Mouse (Mus musculus) mature B cell (primary cell): ENCODE measurements around the gene Sytl3.
"Not testable (repeated sequence)": the region's sequence is repeated elsewhere in the genome, so short reads cannot be mapped to it uniquely, and the experiment has no call there.

Experiments used
- in situ Hi-C: fragments of 300-500 bp; cut with MboI; formaldehyde crosslinking; loops from 2 replicates; pipeline ENCODE4 v1.14.3; 2019

Gene Sytl3

GRCm38 (mm10) chr17:6646841-6647240 is 12.1 kb upstream of the Sytl3 start:
- in situ Hi-C loops: not testable (repeated sequence)

- in situ Hi-C loops: not testable (repeated sequence)
These were observed 11.4 kb upstream of the Sytl3 start for GRCm38 (mm10) chr17:6647452-6647851.

GRCm38 (mm10) chr17:6650904-6651565 is 7.9 kb upstream of the Sytl3 start:
- in situ Hi-C loops: not testable (repeated sequence)

GRCm38 (mm10) chr17:6653341-6653946 is 5.4 kb upstream of the Sytl3 start:
- in situ Hi-C loops: not testable (repeated sequence)

- in situ Hi-C loops: not testable (repeated sequence)
These were observed 3.8 kb upstream of the Sytl3 start for GRCm38 (mm10) chr17:6655087-6655511.

GRCm38 (mm10) chr17:6655567-6656281 is 3.2 kb upstream of the Sytl3 start, which contains the start of gene Dynlt1f:
TSS of gene Dynlt1f (minus strand) at chr17:6655900.
- in situ Hi-C loops: not testable (repeated sequence)

GRCm38 (mm10) chr17:6656471-6656870 is 2.4 kb upstream of the Sytl3 start:
- in situ Hi-C loops: not testable (repeated sequence)

GRCm38 (mm10) chr17:6660589-6660988 is 1.7 kb downstream of the Sytl3 start:
- in situ Hi-C loops: not testable (repeated sequence)

GRCm38 (mm10) chr17:6661093-6661816 is 2.4 kb downstream of the Sytl3 start:
- in situ Hi-C loops: not testable (repeated sequence)

- in situ Hi-C loops: not testable (repeated sequence)
These were observed 3.9 kb downstream of the Sytl3 start for GRCm38 (mm10) chr17:6662840-6663239.

- in situ Hi-C loops: not testable (repeated sequence)
These were observed 6.5 kb downstream of the Sytl3 start for GRCm38 (mm10) chr17:6665389-6665788.

- in situ Hi-C loops: not testable (repeated sequence)
These were observed 9.6 kb downstream of the Sytl3 start for GRCm38 (mm10) chr17:6668522-6668921.

- in situ Hi-C loops: not testable (repeated sequence)
These were observed 15.4 kb downstream of the Sytl3 start for GRCm38 (mm10) chr17:6674297-6674696.

GRCm38 (mm10) chr17:6678063-6678462 is 19.2 kb downstream of the Sytl3 start:
- in situ Hi-C loops: loop anchor here (25.0 kb wide), 1 partner anchor 209 kb away; no protein-coding TSS in a partner anchor

- in situ Hi-C loops: loop anchor here (25.0 kb wide), 1 partner anchor 206 kb away; no protein-coding TSS in a partner anchor
These were observed 22.8 kb downstream of the Sytl3 start for GRCm38 (mm10) chr17:6681721-6682120.

GRCm38 (mm10) chr17:6683702-6684101 is 24.8 kb downstream of the Sytl3 start:
- in situ Hi-C loops: loop anchor here (25.0 kb wide), 1 partner anchor 204 kb away; no protein-coding TSS in a partner anchor

- in situ Hi-C loops: loop anchor here (25.0 kb wide), 1 partner anchor 203 kb away; no protein-coding TSS in a partner anchor
These were observed 25.8 kb downstream of the Sytl3 start for GRCm38 (mm10) chr17:6684464-6685287.

- in situ Hi-C loops: loop anchor here (25.0 kb wide), 1 partner anchor 202 kb away; no protein-coding TSS in a partner anchor
These were observed 26.5 kb downstream of the Sytl3 start for GRCm38 (mm10) chr17:6685288-6685818.

GRCm38 (mm10) chr17:6686299-6686971 is 27.5 kb downstream of the Sytl3 start:
- in situ Hi-C loops: loop anchor here (25.0 kb wide), 1 partner anchor 201 kb away; no protein-coding TSS in a partner anchor

GRCm38 (mm10) chr17:6689344-6689743 is 30.5 kb downstream of the Sytl3 start:
- in situ Hi-C loops: loop anchor here (25.0 kb wide), 1 partner anchor 198 kb away; no protein-coding TSS in a partner anchor
